Mouse (Mus musculus): Measurements from ENCODE around the gene Wdr82. TPM values are rescaled to one million over a fixed set of nuclear protein-coding genes. Genes with fewer than 3 reads are reported as not detected.

The Wdr82 gene
- polyA plus RNA-seq, 1 experiment from 2014 or later: 25.5 TPM

- Histone ChIP-seq H3K4me3 (0 out of 2 replicates have a peak overlapping the region, but pooled peaks have one; percentile 22), H3K27ac (peak overlapping the region; percentile 73), H3K9me3 (no peaks in the 10 kb centered on the region), H3K36me3 (peaks cover 18% of the 10 kb centered on the region), H3K4me1 (peaks cover 55% of the 10 kb centered on the region), H3K27me3 (ENCODE audit: insufficient read depth, poor library complexity, severe bottlenecking) (no peaks in the 10 kb centered on the region)
- no peak for DNase-seq (ENCODE audit: low spot score)
- WGBS: 68% methylated on average over 7 of the region's 7 CpGs
These were observed 35.1 kb downstream of the Wdr82 start for GRCm38 (mm10) chr9:106205713-106206290.

GRCm38 (mm10) chr9:106206515-106206914, 35.8 kb downstream of the Wdr82 start:
- peak overlapping the region; percentile 73; the same call in 1 of the 2 replicates for H3K27ac ChIP-seq

DNA sequence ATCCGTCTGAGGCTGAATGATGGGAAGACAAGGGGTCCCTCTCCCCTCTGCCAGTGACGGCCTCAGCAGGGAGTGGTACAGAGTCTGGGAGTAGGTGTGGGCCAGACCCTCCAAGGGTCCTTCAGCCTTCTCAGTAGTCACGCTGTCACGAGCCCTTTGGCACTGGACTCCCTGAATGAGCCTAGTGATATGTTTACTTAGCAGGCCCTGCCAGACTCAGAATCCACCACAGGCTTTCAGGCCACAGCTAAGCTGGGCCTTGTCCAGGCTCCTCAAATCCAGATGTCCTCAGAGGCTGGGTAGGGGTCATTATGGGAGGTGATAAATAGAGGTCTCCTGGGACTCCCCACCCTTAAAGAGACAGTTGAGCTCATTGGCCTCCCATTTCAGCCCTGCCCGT, 37.5 kb downstream of the Wdr82 start:
- Histone ChIP-seq H3K4me3 (no peak overlapping the region), H3K27ac (no peak overlapping the region), H3K4me1 (peaks cover 64% of the 10 kb centered on the region), H3K27me3 (ENCODE audit: insufficient read depth, poor library complexity, severe bottlenecking) (no peaks in the 10 kb centered on the region), H3K9me3 (no peaks in the 10 kb centered on the region), H3K36me3 (peaks cover 30% of the 10 kb centered on the region)
- no peak for DNase-seq (ENCODE audit: low spot score)
- 84% methylated on average over 5 of the region's 5 CpGs for WGBS

More at GRCm38 (mm10) chr9:106206515-106206914, 35.8 kb downstream of the Wdr82 start:
- 47% methylated on average over 2 of the region's 2 CpGs for WGBS
- no peaks in the 10 kb centered on the region for H3K27me3 ChIP-seq (ENCODE audit: insufficient read depth, poor library complexity, severe bottlenecking)
- H3K4me1 ChIP-seq: peaks cover 62% of the 10 kb centered on the region
- peaks cover 18% of the 10 kb centered on the region for H3K36me3 ChIP-seq
- H3K9me3 ChIP-seq: no peaks in the 10 kb centered on the region
- H3K4me3 ChIP-seq: peak overlapping the region; percentile 1; the same call in 1 of the 2 replicates
- no peak for DNase-seq (ENCODE audit: low spot score)

GRCm38 (mm10) chr9:106209954-106210353, 39.2 kb downstream of the Wdr82 start:
- Histone ChIP-seq H3K4me1 (peaks cover 46% of the 10 kb centered on the region), H3K36me3 (peaks cover 47% of the 10 kb centered on the region)
- WGBS: 97% methylated on average over 4 of the region's 4 CpGs

DNA sequence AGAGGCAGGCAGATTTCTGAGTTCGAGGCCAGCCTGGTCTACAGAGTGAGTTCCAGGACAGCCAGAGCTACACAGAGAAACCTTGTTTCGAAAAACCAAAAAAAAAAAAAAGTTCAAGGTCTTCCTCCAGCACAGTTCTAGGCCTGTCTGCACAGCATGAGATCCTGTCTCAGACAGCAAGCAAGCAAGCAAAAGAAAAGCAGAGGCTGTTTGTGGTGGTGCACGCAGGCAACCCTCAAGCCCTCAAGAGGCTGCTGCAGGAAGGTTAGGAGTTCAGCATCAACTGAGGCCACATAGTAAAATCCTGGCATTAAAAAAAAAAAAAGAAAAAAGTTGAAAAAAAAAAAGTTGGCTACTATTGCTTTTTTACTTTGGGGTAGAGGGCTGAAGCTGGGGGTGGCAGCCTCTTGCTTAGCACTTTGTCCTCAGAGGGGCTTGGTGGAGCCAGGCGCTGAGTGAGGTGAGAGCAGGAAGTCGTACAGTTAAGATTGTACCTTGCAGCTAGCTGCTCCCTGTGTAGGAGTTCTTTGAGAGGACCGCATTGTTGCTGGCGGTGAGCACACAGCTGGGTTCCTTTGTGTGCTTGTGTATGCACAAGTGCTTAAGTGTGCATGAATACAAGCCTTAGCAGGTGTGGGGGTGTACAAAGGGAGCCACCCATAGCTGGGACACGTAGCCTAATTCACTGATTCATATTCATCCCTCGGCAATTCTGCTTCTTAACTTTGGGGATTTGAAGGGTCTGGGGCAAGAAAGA, 40.3 kb downstream of the Wdr82 start:
- Histone ChIP-seq H3K27ac (peak overlapping the region; percentile 79), H3K36me3 (peaks cover 52% of the 10 kb centered on the region), H3K4me1 (peaks cover 35% of the 10 kb centered on the region), H3K4me3 (peak overlapping the region; percentile 53), H3K9me3 (no peaks in the 10 kb centered on the region), H3K27me3 (ENCODE audit: insufficient read depth, poor library complexity, severe bottlenecking) (no peaks in the 10 kb centered on the region)
- no peak for DNase-seq (ENCODE audit: low spot score)
- WGBS: 50% methylated on average over 9 of the region's 9 CpGs

More at GRCm38 (mm10) chr9:106209954-106210353, 39.2 kb downstream of the Wdr82 start:
- H3K9me3 ChIP-seq: no peaks in the 10 kb centered on the region
- DNase-seq (ENCODE audit: low spot score): no peak
- no peak overlapping the region for H3K27ac ChIP-seq
- no peaks in the 10 kb centered on the region for H3K27me3 ChIP-seq (ENCODE audit: insufficient read depth, poor library complexity, severe bottlenecking)
- no peak overlapping the region for H3K4me3 ChIP-seq

- no peaks in the 10 kb centered on the region for H3K27me3 ChIP-seq (ENCODE audit: insufficient read depth, poor library complexity, severe bottlenecking)
- peak overlapping the region; percentile 79 for H3K27ac ChIP-seq
- WGBS: 19% methylated on average over 37 of the region's 37 CpGs
- peaks cover 50% of the 10 kb centered on the region for H3K36me3 ChIP-seq
- H3K9me3 ChIP-seq: no peaks in the 10 kb centered on the region
- H3K4me3 ChIP-seq: peak overlapping the region; percentile 53
- DNase-seq (ENCODE audit: low spot score): peak; percentile 92
- H3K4me1 ChIP-seq: peaks cover 26% of the 10 kb centered on the region
These were observed 41.2 kb downstream of the Wdr82 start for GRCm38 (mm10) chr9:106211680-106212593.

DNA sequence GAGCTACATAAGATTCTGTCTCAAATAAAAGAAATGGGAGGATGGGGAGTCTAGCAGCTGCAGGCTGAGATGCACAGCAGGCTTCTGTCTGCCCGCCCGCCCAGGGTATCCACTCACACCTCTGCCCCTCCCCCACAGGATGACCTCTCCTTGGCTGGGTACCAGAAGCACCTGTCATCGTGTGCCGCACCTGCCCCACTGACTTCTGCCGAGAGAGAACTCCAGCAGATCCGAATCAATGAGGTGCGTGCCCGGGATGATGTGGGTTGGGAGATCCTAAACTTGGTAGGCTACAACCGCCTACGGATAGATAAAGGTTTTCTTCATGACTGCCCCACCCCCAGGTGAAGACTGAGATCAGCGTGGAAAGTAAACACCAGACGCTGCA, 41.9 kb downstream of the Wdr82 start:
- peaks cover 23% of the 10 kb centered on the region for H3K4me1 ChIP-seq
- no peak overlapping the region for H3K27ac ChIP-seq
- WGBS: 69% methylated on average over 12 of the region's 12 CpGs
- H3K4me3 ChIP-seq: no peak overlapping the region
- DNase-seq (ENCODE audit: low spot score): no peak
- H3K36me3 ChIP-seq: peaks cover 46% of the 10 kb centered on the region
- no peaks in the 10 kb centered on the region for H3K27me3 ChIP-seq (ENCODE audit: insufficient read depth, poor library complexity, severe bottlenecking)
- no peaks in the 10 kb centered on the region for H3K9me3 ChIP-seq

DNA sequence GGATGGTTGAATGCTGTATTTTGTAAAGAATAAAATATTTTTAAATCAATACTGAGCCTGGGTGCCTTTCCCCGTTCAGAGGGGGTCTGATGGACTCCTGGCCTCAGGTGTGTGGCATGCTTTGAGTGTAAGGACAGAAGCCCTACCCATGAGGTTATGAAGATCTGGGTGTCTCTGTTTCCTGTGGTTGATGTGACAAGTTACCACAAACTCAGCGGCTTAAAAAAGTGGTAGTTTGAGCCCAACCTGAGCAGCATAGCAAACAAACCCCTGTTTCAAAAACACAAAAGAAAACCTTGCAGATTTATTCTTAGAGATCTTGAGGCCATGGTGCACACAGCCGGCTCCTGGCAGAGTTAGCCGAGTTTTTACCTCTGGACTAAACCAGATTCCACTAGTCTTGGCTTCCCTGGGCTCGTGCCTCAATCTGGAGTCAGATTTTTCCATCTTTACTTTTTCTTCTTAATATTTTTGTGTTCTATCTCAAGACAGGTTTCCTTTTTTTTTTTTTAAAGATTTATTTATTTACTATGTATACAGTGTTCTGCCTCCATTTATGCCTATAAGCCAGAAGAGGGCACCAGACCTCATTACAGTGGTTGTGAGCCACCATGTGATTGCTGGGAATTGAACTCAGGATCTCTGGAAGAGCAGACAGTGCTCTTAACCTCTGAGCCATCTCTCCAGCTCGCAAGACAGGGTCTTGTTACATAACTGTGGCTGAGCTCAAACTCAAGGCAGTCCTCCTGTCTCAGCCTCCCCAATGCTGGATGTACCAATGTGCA, 44.8 kb downstream of the Wdr82 start:
- no peaks in the 10 kb centered on the region for H3K27me3 ChIP-seq (ENCODE audit: insufficient read depth, poor library complexity, severe bottlenecking)
- WGBS: 82% methylated on average over 6 of the region's 6 CpGs
- no peak overlapping the region for H3K27ac ChIP-seq
- H3K9me3 ChIP-seq: no peaks in the 10 kb centered on the region
- H3K4me1 ChIP-seq: peaks cover 20% of the 10 kb centered on the region
- peaks cover 35% of the 10 kb centered on the region for H3K36me3 ChIP-seq
- H3K4me3 ChIP-seq: no peak overlapping the region
- no peak for DNase-seq (ENCODE audit: low spot score)

GRCm38 (mm10) chr9:106216971-106217370, 46.2 kb downstream of the Wdr82 start:
- no peak for DNase-seq (ENCODE audit: low spot score)
- H3K4me3 ChIP-seq: no peak overlapping the region
- 87% methylated on average over 7 of the region's 7 CpGs for WGBS
- no peaks in the 10 kb centered on the region for H3K27me3 ChIP-seq (ENCODE audit: insufficient read depth, poor library complexity, severe bottlenecking)
- peaks cover 8% of the 10 kb centered on the region for H3K4me1 ChIP-seq
- H3K36me3 ChIP-seq: peaks cover 35% of the 10 kb centered on the region
- H3K27ac ChIP-seq: no peak overlapping the region
- no peaks in the 10 kb centered on the region for H3K9me3 ChIP-seq

GRCm38 (mm10) chr9:106220894-106221523, 50.3 kb downstream of the Wdr82 start:
- DNase-seq (ENCODE audit: low spot score): no peak

GRCm38 (mm10) chr9:106222261-106222851, 51.6 kb downstream of the Wdr82 start, which contains the start of gene Tlr9:
Tlr9 (plus strand) TSS chr9:106222598.
- H3K36me3 ChIP-seq: no peaks in the 10 kb centered on the region
- 73% methylated on average over 4 of the region's 4 CpGs for WGBS

More at GRCm38 (mm10) chr9:106220894-106221523, 50.3 kb downstream of the Wdr82 start:
- no peaks in the 10 kb centered on the region for H3K36me3 ChIP-seq
- H3K9me3 ChIP-seq: no peaks in the 10 kb centered on the region
- no peak overlapping the region for H3K27ac ChIP-seq
- H3K4me3 ChIP-seq: no peak overlapping the region
- 61% methylated on average over 8 of the region's 8 CpGs for WGBS
- peaks cover 36% of the 10 kb centered on the region for H3K27me3 ChIP-seq (ENCODE audit: insufficient read depth, poor library complexity, severe bottlenecking)
- H3K4me1 ChIP-seq: peaks cover 5% of the 10 kb centered on the region; the same call in 1 of the 2 replicates

More at GRCm38 (mm10) chr9:106222261-106222851, 51.6 kb downstream of the Wdr82 start, which contains the start of gene Tlr9:
- Histone ChIP-seq H3K27ac (no peak within 1 kb of the TSS), H3K4me3 (no peak within 1 kb of the TSS), H3K9me3 (no peaks in the 10 kb centered on the region), H3K4me1 (peaks cover 14% of the 10 kb centered on the region), H3K27me3 (ENCODE audit: insufficient read depth, poor library complexity, severe bottlenecking) (peaks cover 48% of the 10 kb centered on the region)
- no peak for DNase-seq (ENCODE audit: low spot score)
